Mouse (Mus musculus): ENCODE measurements around the gene Calcoco1. TPM values are rescaled to one million over a fixed set of nuclear protein-coding genes. Genes with fewer than 3 reads are reported as not detected.

The Calcoco1 gene
- polyA plus RNA-seq (2015; fragmentation: Nextera tagmentation; extraction: Ambion mirVana), result 47.0 and 51.4 TPM in 2 replicates

GRCm38 (mm10) chr15:102721980-102722475, at the start of gene Calcoco1:
Gene Calcoco1 (minus strand): TSS chr15:102722178.
- peak within 1 kb of the TSS; percentile 83 for H3K4me3 ChIP-seq (replicated peaks)
- under 1% methylated on average over 27 of the region's 27 CpGs for WGBS
- peaks cover 21% of the 10 kb centered on the region for H3K36me3 ChIP-seq
- ATAC-seq (replicated peaks; ENCODE audit: low FRiP score), result peak; percentile 99
- H3K27ac ChIP-seq, result peak within 1 kb of the TSS; percentile 84
- H3K9me3 ChIP-seq (replicated peaks), result no peaks in the 10 kb centered on the region
- H3K4me1 ChIP-seq, result peaks cover 14% of the 10 kb centered on the region
- peak within 1 kb of the TSS; percentile 68 for H3K4me2 ChIP-seq
- H3K27me3 ChIP-seq, result no peaks in the 10 kb centered on the region
- H3K9ac ChIP-seq, result peak within 1 kb of the TSS; percentile 64

- Histone ChIP-seq H3K9ac (no peak overlapping the region), H3K4me3 (replicated peaks) (no peak overlapping the region), H3K36me3 (no peaks in the 10 kb centered on the region), H3K27me3 (peaks cover 9% of the 10 kb centered on the region; the same call in 1 of the 2 replicates), H3K27ac (no peak overlapping the region), H3K9me3 (replicated peaks) (no peaks in the 10 kb centered on the region), H3K4me1 (no peaks in the 10 kb centered on the region), H3K4me2 (no peak overlapping the region)
- WGBS, result 36% methylated on average over 7 of the region's 7 CpGs
- no peak for ATAC-seq (replicated peaks; ENCODE audit: low FRiP score)
Observed at GRCm38 (mm10) chr15:102770866-102771265, 48.9 kb upstream of the Calcoco1 start.

- ATAC-seq (replicated peaks; ENCODE audit: low FRiP score), result no peak
- H3K4me2 ChIP-seq, result no peak overlapping the region
- H3K27me3 ChIP-seq, result peaks cover 48% of the 10 kb centered on the region
- peaks cover 4% of the 10 kb centered on the region; the same call in 1 of the 2 replicates for H3K4me1 ChIP-seq
- H3K27ac ChIP-seq, result no peak overlapping the region
- H3K9me3 ChIP-seq (replicated peaks), result no peaks in the 10 kb centered on the region
- H3K4me3 ChIP-seq (replicated peaks), result no peak overlapping the region
- no peaks in the 10 kb centered on the region for H3K36me3 ChIP-seq
- 44% methylated on average over 2 of the region's 2 CpGs for WGBS
- no peak overlapping the region for H3K9ac ChIP-seq
Observed at GRCm38 (mm10) chr15:102765207-102765606, 43.2 kb upstream of the Calcoco1 start.

- Histone ChIP-seq H3K9me3 (replicated peaks) (no peaks in the 10 kb centered on the region), H3K4me2 (no peak overlapping the region), H3K9ac (no peak overlapping the region), H3K36me3 (no peaks in the 10 kb centered on the region), H3K4me3 (replicated peaks) (no peak overlapping the region), H3K27me3 (peaks cover 61% of the 10 kb centered on the region), H3K4me1 (peaks cover 4% of the 10 kb centered on the region; the same call in 1 of the 2 replicates), H3K27ac (no peak overlapping the region)
- WGBS, result 12% methylated on average over 7 of the region's 7 CpGs
- peak; percentile 86; the same call in 1 of the 2 replicates for ATAC-seq (replicated peaks; ENCODE audit: low FRiP score)
Observed at GRCm38 (mm10) chr15:102761745-102762378, 39.9 kb upstream of the Calcoco1 start.

- Histone ChIP-seq H3K9ac (no peak overlapping the region), H3K36me3 (no peaks in the 10 kb centered on the region), H3K4me3 (replicated peaks) (no peak overlapping the region), H3K27ac (no peak overlapping the region), H3K4me2 (no peak overlapping the region), H3K4me1 (peaks cover 17% of the 10 kb centered on the region), H3K27me3 (peaks cover 59% of the 10 kb centered on the region), H3K9me3 (replicated peaks) (no peaks in the 10 kb centered on the region)
- 100% methylated on average over 1 of the region's 1 CpGs for WGBS
- ATAC-seq (replicated peaks; ENCODE audit: low FRiP score), result no peak
Observed at GRCm38 (mm10) chr15:102757686-102758085, 35.7 kb upstream of the Calcoco1 start.

GRCm38 (mm10) chr15:102755053-102755452, 33.1 kb upstream of the Calcoco1 start:
- no peak overlapping the region for H3K4me3 ChIP-seq (replicated peaks)
- peaks cover 20% of the 10 kb centered on the region for H3K4me1 ChIP-seq
- no peak overlapping the region for H3K27ac ChIP-seq
- ATAC-seq (replicated peaks; ENCODE audit: low FRiP score), result no peak
- 27% methylated on average over 5 of the region's 5 CpGs for WGBS
- no peak overlapping the region for H3K9ac ChIP-seq
- peaks cover 55% of the 10 kb centered on the region for H3K27me3 ChIP-seq
- H3K9me3 ChIP-seq (replicated peaks), result no peaks in the 10 kb centered on the region
- no peak overlapping the region for H3K4me2 ChIP-seq
- no peaks in the 10 kb centered on the region for H3K36me3 ChIP-seq

GRCm38 (mm10) chr15:102754361-102754760, 32.4 kb upstream of the Calcoco1 start:
- ATAC-seq (replicated peaks; ENCODE audit: low FRiP score), result no peak
- H3K36me3 ChIP-seq, result no peaks in the 10 kb centered on the region
- no peak overlapping the region for H3K27ac ChIP-seq
- H3K4me3 ChIP-seq (replicated peaks), result no peak overlapping the region
- WGBS, result 25% methylated on average over 7 of the region's 7 CpGs
- no peaks in the 10 kb centered on the region for H3K9me3 ChIP-seq (replicated peaks)
- H3K9ac ChIP-seq, result no peak overlapping the region
- peaks cover 26% of the 10 kb centered on the region for H3K4me1 ChIP-seq
- no peak overlapping the region for H3K4me2 ChIP-seq
- H3K27me3 ChIP-seq, result peaks cover 49% of the 10 kb centered on the region

GRCm38 (mm10) chr15:102753170-102753569, 31.2 kb upstream of the Calcoco1 start:
- ATAC-seq (replicated peaks; ENCODE audit: low FRiP score), result no peak
- Histone ChIP-seq H3K4me1 (peaks cover 37% of the 10 kb centered on the region), H3K4me2 (no peak overlapping the region), H3K9ac (no peak overlapping the region), H3K27ac (no peak overlapping the region), H3K27me3 (peaks cover 53% of the 10 kb centered on the region), H3K4me3 (replicated peaks) (no peak overlapping the region), H3K9me3 (replicated peaks) (no peaks in the 10 kb centered on the region), H3K36me3 (no peaks in the 10 kb centered on the region)
- 5% methylated on average over 13 of the region's 13 CpGs for WGBS

GRCm38 (mm10) chr15:102752164-102752563, 30.2 kb upstream of the Calcoco1 start:
- no peak overlapping the region for H3K4me2 ChIP-seq
- no peak for ATAC-seq (replicated peaks; ENCODE audit: low FRiP score)
- H3K36me3 ChIP-seq, result no peaks in the 10 kb centered on the region
- H3K4me3 ChIP-seq (replicated peaks), result no peak overlapping the region
- H3K27ac ChIP-seq, result no peak overlapping the region
- H3K9ac ChIP-seq, result no peak overlapping the region
- no peaks in the 10 kb centered on the region for H3K9me3 ChIP-seq (replicated peaks)
- peaks cover 46% of the 10 kb centered on the region for H3K4me1 ChIP-seq
- H3K27me3 ChIP-seq, result peaks cover 62% of the 10 kb centered on the region
- WGBS, result 39% methylated on average over 1 of the region's 1 CpGs

- Histone ChIP-seq H3K36me3 (no peaks in the 10 kb centered on the region), H3K4me1 (peaks cover 56% of the 10 kb centered on the region), H3K4me2 (no peak overlapping the region), H3K4me3 (replicated peaks) (no peak overlapping the region), H3K9ac (no peak overlapping the region), H3K27me3 (peaks cover 71% of the 10 kb centered on the region), H3K9me3 (replicated peaks) (no peaks in the 10 kb centered on the region), H3K27ac (peak overlapping the region; percentile 27; the same call in 1 of the 2 replicates)
- 63% methylated on average over 5 of the region's 5 CpGs for WGBS
- no peak for ATAC-seq (replicated peaks; ENCODE audit: low FRiP score)
Observed at GRCm38 (mm10) chr15:102750241-102750640, 28.3 kb upstream of the Calcoco1 start.

- peaks cover 75% of the 10 kb centered on the region for H3K27me3 ChIP-seq
- 0 out of 2 replicates have a peak, but pooled peaks have one; percentile 29 for ATAC-seq (replicated peaks; ENCODE audit: low FRiP score)
Observed at GRCm38 (mm10) chr15:102749103-102749502, 27.1 kb upstream of the Calcoco1 start.

GRCm38 (mm10) chr15:102747853-102748252, 25.9 kb upstream of the Calcoco1 start:
- Histone ChIP-seq H3K4me1 (peaks cover 60% of the 10 kb centered on the region), H3K9ac (no peak overlapping the region), H3K36me3 (no peaks in the 10 kb centered on the region), H3K27ac (no peak overlapping the region), H3K4me2 (peak overlapping the region; percentile 94), H3K4me3 (replicated peaks) (peak overlapping the region; percentile 53; the same call in 1 of the 2 replicates), H3K27me3 (peaks cover 81% of the 10 kb centered on the region), H3K9me3 (replicated peaks) (no peaks in the 10 kb centered on the region)
- 35% methylated on average over 8 of the region's 8 CpGs for WGBS
- no peak for ATAC-seq (replicated peaks; ENCODE audit: low FRiP score)

More at GRCm38 (mm10) chr15:102749103-102749502, 27.1 kb upstream of the Calcoco1 start:
- H3K9me3 ChIP-seq (replicated peaks), result no peaks in the 10 kb centered on the region
- H3K27ac ChIP-seq, result no peak overlapping the region
- H3K36me3 ChIP-seq, result no peaks in the 10 kb centered on the region
- no peak overlapping the region for H3K4me2 ChIP-seq
- H3K4me3 ChIP-seq (replicated peaks), result no peak overlapping the region
- H3K9ac ChIP-seq, result no peak overlapping the region
- peaks cover 52% of the 10 kb centered on the region for H3K4me1 ChIP-seq
- 46% methylated on average over 1 of the region's 1 CpGs for WGBS

Measured in kidney, embryonic 15.5 days (tissue).